Mouse (Mus musculus) heart, postnatal 14 days (tissue): ENCODE measurements at regions not wholly inside any gene's neighbourhood (a gene's known extent, or its start where the extent isn't known, plus 50 kb on each side); places are given as distances from the start of the nearest gene placed in this dataset.
A peak's percentile ranks its signal among the peaks of the same experiment; 100 is the strongest.

ENCODE experiments used
- DNase-seq, 2 experiments: peaks; one replicate each; pipeline ENCODE4 v3.0.0; 2021 to 2022
- intact Hi-C: fragments of 180-260 bp; cut with DNase I; formaldehyde crosslinking; loops from one replicate; pipeline ENCODE4 v1.15.1; 2025

DNA sequence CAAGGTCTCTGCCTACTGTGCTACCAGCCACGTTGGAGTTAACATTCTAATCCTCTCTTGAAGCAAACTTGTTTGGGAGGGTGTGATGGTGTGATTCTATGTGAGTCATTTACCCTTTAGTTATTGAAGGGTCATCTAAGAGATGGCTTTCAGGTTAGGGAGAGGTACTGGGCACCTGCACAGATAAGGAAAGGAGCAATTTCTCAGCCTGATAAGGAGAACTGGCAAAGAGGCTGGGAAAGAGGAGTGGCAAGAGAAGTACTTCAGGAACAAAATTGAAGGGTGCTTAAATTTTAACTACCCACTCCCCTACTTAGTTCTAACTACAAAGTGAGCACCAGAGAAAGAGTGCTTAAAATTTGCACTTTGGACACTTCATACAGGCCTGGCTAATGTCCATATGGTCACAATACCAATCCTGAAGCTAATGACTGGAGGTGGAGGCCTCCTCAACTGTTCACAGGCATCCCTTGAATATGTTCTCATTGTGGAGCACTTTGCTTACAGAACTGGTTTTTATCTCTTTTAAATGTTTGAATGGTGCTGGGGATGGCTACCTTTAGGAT is 197.1 kb downstream of the Tmsb4x start:
- intact Hi-C loops: no loop called here
- no peak for DNase-seq

DNA sequence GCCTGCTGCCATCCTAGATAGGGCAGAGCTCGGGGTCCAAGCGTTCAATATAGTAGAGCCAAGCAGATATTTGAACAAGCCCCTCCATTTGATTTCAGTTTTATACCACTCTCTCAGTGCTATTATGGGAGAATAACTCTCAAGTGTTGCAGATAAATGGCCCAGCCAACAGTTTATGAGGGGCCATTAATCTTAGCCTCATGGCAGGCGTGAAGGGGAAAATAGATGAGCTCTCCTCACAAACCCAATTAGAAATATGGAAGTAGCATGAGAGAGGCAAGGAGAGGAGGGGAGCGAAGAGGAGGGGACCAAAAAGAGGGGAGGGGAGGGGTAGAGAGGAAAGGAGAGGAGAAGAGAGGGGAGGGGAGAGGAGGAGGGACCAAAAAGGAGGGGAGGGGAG is 213.3 kb downstream of the Tmsb4x start:
- intact Hi-C loops: no loop called here
- DNase-seq: no peak

DNA sequence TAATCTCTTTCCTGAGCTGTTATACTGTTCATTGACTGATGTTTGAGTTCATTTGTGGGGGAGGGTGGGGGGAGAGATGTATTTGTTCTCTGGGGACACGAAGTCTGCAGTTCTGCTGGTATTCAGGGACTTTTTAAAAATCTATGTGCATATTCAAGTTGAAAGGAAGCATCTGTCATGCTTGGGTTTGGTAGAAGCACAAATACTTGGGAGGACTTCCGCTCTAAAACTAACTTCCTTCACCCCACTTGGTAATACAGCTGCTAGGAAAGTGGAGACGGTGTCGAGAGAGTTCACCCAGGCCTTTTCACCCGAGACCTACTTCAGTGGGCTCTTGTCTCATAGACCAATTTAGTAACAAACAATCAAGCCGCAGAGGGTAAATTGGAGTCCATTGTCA is 228.1 kb downstream of the Tmsb4x start:
- DNase-seq: no peak

DNA sequence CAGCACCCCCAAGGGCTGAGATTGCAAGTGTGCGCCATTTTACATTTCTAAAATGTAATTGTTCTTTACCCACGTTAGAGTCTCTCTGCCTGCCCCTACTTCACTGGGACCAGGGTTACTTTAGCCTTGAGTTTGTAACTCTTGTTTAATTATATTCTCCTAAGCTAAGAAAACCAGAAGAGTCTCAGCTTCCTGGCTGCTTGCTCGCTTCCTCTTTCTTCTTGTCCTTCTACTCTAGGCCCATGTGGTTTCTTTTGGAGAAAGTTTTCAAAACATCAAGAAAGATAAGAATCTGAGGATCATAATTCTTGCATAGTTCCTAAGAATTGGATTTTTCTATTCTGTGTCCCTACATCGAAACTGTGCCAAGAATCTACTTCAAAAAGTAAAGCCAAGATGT is 228.6 kb downstream of the Tmsb4x start:
- no peak for DNase-seq
- intact Hi-C loops: no loop called here

More for the DNA sequence above, 228.1 kb downstream of the Tmsb4x start:
- intact Hi-C loops: no loop called here

DNA sequence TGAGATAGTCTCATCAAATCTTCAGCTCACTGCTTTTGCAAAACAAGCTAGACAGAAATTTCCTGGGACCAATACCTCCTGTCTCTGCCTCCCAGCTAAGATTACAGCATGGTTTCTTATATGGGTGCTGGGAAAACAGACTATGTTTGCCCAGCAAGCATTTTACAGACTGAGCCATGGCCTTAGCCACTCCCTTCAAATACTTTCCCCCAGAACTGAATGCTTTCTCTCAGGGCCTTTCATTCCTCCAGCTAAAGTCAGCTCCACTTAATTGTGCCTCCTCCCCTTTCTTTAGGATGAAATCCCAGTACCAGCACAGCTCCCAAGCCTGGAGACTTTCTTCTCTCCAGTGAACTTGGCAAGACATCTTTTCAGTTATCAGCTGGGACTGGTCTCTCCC is 232.1 kb downstream of the Tmsb4x start:
- no peak for DNase-seq
- intact Hi-C loops: no loop called here

DNA sequence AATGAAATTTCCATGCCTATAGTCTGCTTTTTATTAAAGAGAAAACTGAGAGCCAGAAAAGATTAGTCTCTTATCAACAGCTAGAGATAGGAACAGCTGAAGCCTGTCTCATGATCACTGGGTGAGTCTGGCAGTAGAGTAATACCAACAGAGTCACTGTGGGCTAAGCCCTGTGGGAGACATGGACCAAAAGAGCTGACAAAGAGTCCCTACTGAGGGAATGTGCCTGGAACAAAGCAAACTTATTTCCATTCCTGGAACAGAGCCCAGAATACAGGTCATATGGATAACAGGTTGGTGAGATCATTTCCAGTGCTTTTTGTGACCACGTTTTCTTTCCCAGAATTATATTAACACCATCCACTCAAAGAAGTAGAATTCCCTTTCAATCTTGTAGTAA is 237.4 kb downstream of the Tmsb4x start:
- peak in 1 of 2 experiments; percentile 11 for DNase-seq

DNA sequence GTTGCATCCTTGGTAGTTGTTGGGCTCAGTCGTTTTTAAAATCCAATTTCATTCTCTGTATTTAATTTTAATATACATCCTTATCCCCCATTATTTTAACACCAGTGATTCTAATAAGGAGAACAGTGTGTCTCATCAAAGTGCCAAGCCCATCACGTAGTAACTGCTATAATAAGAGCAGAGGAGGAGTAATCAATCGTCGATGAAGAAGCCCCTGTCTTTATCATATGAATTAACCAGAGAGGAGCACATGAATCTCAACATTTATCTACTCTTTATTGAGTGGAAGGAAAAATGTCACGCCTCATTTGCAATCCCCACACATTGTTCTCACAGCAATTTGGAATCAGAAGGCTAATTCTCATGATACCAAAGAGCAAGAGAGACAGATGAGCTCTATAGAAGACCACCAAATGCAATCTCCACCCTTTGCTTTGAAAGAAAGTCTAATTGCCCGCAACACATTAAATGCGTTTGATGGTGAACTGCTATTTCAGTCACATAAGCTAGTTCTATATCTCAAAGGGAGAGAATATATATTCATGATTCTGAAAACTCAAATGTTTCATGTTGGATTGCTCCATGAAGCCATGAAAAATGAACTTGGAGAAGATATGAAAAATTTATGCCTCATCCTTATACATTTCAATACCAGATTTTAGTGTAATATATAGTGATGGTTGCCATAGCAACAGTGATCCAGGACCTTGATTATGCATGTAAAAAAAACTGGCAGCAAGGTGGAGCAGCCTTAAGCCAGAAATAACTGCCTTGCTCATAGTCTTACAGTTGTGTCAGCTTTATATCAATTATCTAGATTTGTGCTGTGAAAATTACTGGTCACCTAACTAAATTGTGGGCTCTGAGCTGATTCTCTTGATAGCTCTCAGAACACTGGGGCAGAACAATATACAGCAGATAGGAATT is 244.2 kb downstream of the Tmsb4x start:
- intact Hi-C loops: no loop called here
- DNase-seq: no peak

More for the DNA sequence above, 237.4 kb downstream of the Tmsb4x start:
- intact Hi-C loops: loop anchor here (5.0 kb wide), 1 partner anchor 309 kb away; no protein-coding TSS in a partner anchor

DNA sequence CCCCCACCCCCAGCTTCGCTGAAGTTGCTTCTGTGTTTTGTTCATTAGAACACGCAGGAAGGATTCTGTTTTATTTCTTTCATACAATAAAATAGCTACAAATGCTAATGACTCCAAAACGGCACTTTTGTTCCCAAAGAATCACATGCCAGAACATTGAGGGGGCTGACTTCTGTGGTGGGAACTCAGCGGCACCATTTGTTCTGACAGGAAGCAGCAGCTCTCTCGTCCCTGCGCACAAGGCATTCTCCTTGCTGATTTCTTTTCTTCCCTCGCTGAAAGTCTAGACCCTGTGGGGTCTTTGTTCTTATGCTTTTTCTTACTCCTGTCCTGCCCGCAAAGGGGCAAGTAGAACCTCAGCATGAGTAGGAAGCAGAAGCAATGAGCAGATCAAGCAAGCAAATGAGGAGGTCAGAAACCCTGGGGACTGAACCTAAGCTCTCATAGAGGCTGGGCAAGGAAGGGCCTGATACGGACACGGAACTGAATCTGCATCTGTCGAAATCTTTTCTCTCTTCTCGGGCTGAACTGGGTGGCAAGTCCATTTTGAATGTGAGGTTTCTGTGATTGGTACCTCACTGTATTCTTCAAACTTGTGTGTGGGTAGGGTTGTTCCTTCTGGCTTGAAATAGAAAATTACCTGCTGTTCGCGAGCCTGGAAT is 256.5 kb downstream of the Tmsb4x start:
- DNase-seq: no peak
- intact Hi-C loops: no loop called here

DNA sequence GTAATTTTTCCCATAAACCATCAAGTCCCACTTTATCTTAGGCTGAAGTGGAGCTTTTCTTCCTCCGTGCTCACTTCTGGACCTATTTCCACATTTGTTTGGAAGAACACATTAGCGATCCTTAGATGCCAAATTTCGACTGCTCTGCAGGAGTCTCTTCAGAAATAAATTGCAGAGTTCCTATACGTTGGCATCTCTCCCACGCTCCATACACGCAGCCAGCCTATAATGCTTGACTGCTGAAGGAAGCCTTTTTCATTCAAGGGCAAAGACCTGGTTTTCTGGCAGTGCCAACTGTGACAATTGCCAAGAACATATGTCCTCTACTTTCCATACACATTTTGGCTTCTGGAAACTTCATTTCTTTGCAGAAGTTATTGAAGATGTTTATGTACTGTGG is 258.1 kb downstream of the Tmsb4x start:
- intact Hi-C loops: no loop called here
- no peak for DNase-seq

DNA sequence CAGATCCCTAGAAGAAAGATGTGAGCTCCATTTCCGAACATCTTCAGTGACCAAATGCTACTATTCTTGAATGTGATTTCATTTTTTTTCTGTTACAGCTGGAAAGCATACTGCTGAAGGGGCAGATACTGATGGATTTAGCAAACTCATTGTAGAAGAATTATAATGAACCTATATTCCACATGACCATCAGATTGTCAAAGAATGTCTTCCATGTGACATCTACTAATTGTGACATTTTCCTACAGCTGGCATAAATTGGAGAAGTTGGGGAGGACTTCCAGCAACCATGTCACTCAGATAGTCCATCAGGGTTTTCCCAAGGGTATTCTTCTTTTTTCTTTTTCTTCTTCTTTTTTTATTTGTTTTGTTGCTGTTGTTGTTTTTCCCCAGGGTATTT is 263.2 kb downstream of the Tmsb4x start:
- intact Hi-C loops: no loop called here
- no peak for DNase-seq

DNA sequence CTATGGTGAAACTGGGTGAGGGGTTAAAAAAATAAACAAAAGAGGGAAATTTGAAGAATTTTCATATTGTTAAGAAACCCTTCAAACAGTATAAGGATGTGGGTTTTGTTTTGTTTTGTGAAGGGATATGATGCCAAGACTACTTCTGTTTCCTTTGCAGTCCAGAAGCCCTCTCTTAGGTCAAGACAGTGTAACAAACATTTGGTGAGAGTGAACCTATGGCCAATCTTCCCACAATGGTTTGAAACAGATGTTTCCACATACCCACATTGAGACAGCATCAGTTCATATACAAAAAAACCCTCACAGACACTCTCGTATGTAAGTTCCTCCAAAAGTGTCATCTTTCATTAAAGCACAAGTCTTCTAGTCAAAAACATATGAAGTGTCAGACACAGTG is 263.6 kb downstream of the Tmsb4x start:
- DNase-seq: no peak
- intact Hi-C loops: no loop called here

DNA sequence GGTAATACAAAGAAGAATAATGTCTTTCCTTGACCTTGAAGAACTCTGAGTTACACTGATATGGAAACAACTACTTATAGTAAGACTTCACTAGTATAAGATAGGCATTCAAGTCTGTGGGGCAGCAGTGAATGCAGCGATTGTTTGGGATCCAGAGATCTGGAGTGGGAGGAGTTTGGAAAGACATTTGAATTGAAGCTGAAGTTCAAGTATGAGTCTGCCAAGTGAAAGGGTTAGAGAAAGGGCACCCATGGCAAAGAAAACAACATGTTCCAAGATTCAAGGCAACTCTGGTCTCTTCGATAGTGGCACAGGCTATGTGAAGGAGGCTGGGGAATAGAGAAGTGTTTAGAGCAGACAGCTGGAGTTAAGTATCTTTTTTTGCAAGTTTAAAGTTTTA is 275.3 kb downstream of the Tmsb4x start:
- intact Hi-C loops: no loop called here
- DNase-seq: no peak

DNA sequence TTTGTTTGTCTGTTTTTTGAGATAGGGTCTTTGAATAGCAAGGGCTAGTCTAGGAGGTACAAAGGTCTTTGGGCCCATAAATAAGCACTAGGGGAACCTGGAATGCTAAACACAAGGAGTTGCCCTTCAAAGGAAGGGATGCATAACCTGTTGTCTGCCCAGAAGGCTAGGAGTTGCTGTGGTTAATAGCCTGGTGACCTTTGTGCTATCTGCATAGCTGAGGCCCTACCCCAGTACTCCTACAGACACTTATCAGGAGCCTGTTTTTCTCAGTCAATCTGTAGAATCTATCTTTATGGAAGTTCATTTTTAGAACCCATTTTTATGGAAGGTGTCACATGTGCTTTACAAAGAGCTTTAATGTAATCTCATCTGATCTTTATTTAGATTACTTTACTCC is 276.6 kb downstream of the Tmsb4x start:
- intact Hi-C loops: no loop called here
- no peak for DNase-seq

DNA sequence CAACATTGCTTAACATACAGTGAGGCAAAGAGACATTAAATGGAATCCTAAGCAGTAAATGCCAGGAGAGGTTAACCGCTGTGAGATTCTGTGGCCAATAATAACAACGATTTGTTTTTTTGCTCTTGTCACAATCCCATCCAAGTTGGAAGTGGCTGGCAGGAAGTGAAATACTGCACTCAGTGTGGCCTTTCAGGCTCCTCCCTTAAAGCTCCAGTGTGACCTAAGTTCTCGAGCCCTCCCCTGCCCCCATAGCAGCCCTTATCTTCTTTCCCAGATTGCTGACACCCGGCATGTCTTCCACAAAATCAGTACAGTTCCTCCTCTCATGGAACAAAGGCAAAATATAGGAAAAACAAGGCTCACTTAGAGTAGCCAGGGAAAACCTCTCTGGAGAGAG is 278.1 kb downstream of the Tmsb4x start:
- intact Hi-C loops: no loop called here
- peak; percentile 5 to 9 for DNase-seq

DNA sequence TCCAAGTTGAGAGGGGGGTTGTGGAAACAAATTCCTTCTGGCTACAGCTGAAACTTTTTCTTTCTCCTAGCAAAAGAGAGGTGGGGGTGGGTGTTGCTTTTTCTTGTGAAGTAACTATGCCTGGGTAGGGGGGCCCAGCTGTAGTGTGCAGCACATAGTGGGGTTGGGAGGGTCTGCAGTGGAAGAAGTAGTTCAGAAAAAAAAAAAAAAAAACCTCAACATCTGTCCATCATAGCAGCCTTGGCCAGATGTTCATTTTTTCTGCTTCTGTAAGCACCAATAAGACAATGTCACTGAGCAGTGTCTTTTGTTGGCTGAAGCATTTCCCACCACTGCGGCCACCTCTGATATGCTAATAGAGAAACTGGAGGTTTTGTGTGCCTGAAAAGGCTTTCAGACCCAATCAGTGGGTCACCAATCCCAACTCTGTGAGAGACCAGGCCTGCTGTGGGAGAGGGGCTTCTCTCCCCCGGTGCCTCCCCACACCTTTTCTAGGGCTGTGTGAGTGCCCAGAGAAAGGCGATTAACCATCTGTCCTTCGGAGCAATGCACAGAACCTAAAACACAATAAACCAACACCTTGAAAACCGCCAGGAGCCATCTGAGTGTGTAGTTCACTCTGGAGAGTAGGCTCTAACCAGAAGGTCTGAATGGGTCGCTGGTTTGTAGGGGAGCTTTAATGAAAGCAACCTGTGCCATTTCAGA is 279.2 kb downstream of the Tmsb4x start:
- intact Hi-C loops: no loop called here

DNA sequence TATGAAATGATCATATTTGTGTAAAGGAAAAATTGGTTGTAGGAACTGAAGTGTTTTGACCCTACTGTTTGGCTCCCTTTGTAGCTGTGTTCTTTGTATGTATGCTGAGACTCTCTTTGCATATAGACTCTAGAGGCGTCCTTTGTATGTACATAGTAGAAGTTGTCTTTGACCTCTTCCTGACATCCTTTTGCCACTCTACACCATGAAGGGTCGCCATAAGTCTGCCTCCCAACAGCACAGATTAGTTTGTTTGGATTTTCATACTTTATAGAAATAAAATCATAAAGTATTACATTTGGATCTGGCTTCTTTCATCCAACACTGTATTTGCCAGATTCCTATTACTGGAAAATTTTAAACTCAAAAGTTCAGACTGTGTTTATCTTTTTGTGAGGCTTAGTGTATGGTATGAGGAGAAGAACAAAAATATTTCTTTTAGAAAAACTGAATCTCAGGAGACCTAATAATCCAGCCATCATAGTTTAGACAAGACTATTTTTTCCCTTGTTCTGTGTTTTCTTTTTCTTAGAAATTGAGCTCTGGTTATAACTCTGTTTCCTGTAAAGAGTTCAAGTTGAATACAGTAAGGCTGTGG is 293.7 kb downstream of the Tmsb4x start:
- DNase-seq: no peak
- intact Hi-C loops: no loop called here

More for the DNA sequence above, 279.2 kb downstream of the Tmsb4x start:
- DNase-seq: no peak

DNA sequence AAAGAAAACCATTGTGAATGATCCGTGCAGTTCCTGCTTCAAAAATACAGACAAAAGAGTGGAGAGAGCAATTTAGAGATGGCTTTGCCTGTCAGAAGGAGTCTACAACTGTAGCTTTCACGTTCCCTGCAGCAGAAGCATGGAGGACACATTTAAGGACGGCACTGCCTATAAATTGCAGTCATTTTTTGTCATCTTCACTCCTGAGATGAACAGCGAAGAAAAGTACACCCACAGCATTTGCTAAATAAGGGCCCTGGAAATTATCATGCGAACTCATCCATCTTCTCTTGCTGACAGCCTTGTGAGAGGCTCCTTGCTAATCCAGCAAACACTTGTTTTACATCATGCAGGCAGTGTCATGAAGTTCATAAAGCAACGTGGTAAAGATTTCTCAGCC is 302.5 kb downstream of the Tmsb4x start:
- DNase-seq: no peak
- intact Hi-C loops: no loop called here

DNA sequence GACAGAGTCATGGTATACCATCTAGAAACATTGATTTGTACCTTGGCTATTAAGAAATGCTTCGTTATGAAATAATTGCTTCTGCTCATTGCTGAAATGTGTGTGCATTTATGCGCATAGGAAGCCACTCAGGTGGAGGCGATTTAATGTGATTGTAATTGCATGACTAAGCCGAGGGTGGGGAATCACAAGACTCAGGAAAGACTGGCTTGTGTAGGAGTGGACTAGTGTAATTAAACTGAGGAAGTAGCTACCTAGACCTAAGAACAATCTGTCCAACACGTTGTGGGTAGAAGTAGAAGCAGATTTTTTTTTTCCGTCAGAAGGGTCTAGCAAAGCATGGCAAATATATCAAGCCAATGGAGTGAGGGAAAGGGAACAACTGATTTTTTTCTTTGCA is 308.4 kb downstream of the Tmsb4x start:
- intact Hi-C loops: no loop called here
- no peak for DNase-seq

DNA sequence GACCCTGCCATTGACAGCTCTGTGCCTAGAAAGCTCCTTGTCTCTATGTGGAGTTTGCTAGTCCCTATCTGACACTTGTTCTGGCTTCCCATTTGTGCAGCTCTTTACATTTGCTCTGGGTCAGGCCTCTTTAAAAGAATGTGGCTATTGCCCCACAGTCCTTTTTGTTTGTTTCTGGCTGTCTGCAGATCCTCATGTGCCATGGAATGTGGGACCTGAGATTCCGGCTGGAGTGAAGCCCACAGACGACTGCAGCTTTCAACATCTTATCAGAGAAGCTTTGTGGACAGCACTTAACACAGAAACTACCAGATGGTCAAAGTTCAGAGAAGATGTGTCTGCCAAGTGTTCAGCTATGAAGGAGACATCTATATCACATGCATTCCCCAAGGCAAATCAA is 309.7 kb upstream of the Egfl6 start:
- intact Hi-C loops: no loop called here
- DNase-seq: peak; percentile 2 to 22

DNA sequence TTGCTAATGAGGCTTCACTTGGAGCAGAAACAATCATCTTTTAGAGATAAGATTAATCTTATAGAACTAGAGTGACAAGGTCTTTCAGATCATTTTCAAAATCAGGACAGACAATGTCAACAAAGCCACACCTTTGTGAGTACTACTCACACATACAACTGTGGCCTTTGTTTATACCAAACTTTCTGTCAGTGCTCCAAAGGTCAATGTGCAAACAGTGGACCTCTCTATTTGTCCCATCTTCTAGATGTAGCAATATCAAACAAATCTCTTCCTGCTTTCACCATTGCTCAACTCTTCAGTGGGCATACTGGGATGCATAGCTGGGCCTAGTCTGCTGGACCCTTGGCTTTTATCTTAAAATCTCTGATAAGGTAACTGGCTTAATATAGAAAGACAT is 300.9 kb upstream of the Egfl6 start:
- no peak for DNase-seq
- intact Hi-C loops: no loop called here

DNA sequence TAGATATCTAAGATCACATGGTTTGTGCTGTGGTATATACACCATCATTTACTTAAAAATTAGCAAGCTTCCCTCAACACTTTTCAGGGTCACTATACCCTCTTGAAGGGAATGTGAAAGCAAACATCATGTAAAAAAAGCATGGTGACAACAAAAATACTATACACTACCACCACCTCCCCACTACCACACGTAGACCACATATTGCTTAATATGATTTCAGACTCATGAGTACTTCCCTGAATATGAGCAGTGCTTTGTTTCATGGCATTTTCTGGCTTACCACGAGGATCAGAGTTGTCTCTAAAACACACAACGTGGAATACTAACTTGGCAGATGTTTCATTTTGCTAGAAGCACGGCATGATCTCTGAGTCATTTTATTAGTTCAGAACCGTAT is 284.0 kb upstream of the Egfl6 start:
- intact Hi-C loops: no loop called here
- DNase-seq: no peak
